Mouse (Mus musculus) ES-E14 (cell line): ENCODE measurements at regions not wholly inside any gene's neighbourhood (a gene's known extent, or its start where the extent isn't known, plus 50 kb on each side); places are given as distances from the start of the nearest gene placed in this dataset.

Experiments used
- CHD2 ChIP-seq: IDR thresholded peaks from 2 replicates; pipeline ENCODE4 v1.6.1; 2014; ENCODE audit warnings: mild to moderate bottlenecking, low read depth, low read length, inconsistent platforms
- HCFC1 ChIP-seq: IDR thresholded peaks from 2 replicates; pipeline ENCODE4 v1.6.1; 2012; ENCODE audit warnings: low read length, inconsistent platforms, borderline replicate concordance; ENCODE audit not compliant: insufficient read depth
- MAFK ChIP-seq: IDR thresholded peaks from 2 replicates; pipeline ENCODE4 v1.6.1; 2014; ENCODE audit warnings: mild to moderate bottlenecking, low read depth, low read length, inconsistent platforms; ENCODE audit not compliant: insufficient read depth
- ZNF384 ChIP-seq: IDR thresholded peaks from 2 replicates; pipeline ENCODE4 v1.6.1; 2012; ENCODE audit warnings: low read depth, low read length, inconsistent platforms

DNA sequence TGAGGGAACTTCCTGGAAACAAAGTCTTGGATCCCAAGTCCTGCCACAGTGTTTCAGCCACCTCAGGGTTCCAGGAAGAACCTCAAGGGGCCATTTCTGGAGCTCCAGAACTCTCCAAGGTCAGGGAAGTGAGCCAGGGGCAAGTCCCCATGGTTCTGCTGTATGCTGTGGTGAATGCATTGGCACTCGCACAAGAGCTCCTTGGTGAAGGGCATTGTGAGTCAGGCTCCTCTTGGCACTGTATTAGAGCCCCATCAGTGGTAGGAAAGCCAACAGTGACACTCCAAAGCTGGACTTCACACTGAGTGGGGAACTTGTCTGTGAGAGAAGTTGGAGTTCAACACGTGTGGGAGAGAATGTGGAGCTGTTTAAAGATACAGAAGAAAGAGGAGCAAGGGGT lies 486.0 kb downstream of the Ajap1 start:
- TF ChIP-seq HCFC1, result no peak
- TF ChIP-seq ZNF384, result no peak
- TF ChIP-seq CHD2, result no peak
- TF ChIP-seq MAFK, result no peak
